Mouse (Mus musculus): ENCODE results near the gene Gnb1.
"Not testable (repeated sequence)": the region's sequence is repeated elsewhere in the genome, so short reads cannot be mapped to it uniquely, and the experiment has no call there.

Gene Gnb1

GRCm38 (mm10) chr4:155568170-155568569 is 77.0 kb downstream of the Gnb1 start:
- in situ Hi-C loops (cut with MboI; ENCODE audit: low pct_unique_long_range_greater_than_20kb in 1 of 2, low sequenced_read_pairs in 2 of 2, unreplicated experiment in 1 of 2), result no loop called here

- in situ Hi-C loops (cut with MboI; ENCODE audit: low pct_unique_long_range_greater_than_20kb in 1 of 2, low sequenced_read_pairs in 2 of 2, unreplicated experiment in 1 of 2), result no loop called here
These were observed 77.6 kb downstream of the Gnb1 start for GRCm38 (mm10) chr4:155568632-155569370.

GRCm38 (mm10) chr4:155569818-155570217 is 78.7 kb downstream of the Gnb1 start:
- in situ Hi-C loops (cut with MboI; ENCODE audit: low pct_unique_long_range_greater_than_20kb in 1 of 2, low sequenced_read_pairs in 2 of 2, unreplicated experiment in 1 of 2), result no loop called here

GRCm38 (mm10) chr4:155570315-155570714 is 79.2 kb downstream of the Gnb1 start:
- in situ Hi-C loops (cut with MboI; ENCODE audit: low pct_unique_long_range_greater_than_20kb in 1 of 2, low sequenced_read_pairs in 2 of 2, unreplicated experiment in 1 of 2), result not testable (repeated sequence)

- in situ Hi-C loops (cut with MboI; ENCODE audit: low pct_unique_long_range_greater_than_20kb in 1 of 2, low sequenced_read_pairs in 2 of 2, unreplicated experiment in 1 of 2), result no loop called here
These were observed 80.3 kb downstream of the Gnb1 start for GRCm38 (mm10) chr4:155571442-155571841.

GRCm38 (mm10) chr4:155573155-155573554 is 82.0 kb downstream of the Gnb1 start:
- in situ Hi-C loops (cut with MboI; ENCODE audit: low pct_unique_long_range_greater_than_20kb in 1 of 2, low sequenced_read_pairs in 2 of 2, unreplicated experiment in 1 of 2), result no loop called here

GRCm38 (mm10) chr4:155573876-155574275 is 82.7 kb downstream of the Gnb1 start:
- in situ Hi-C loops (cut with MboI; ENCODE audit: low pct_unique_long_range_greater_than_20kb in 1 of 2, low sequenced_read_pairs in 2 of 2, unreplicated experiment in 1 of 2), result no loop called here

GRCm38 (mm10) chr4:155574931-155575330 is 83.8 kb downstream of the Gnb1 start:
- in situ Hi-C loops (cut with MboI; ENCODE audit: low pct_unique_long_range_greater_than_20kb in 1 of 2, low sequenced_read_pairs in 2 of 2, unreplicated experiment in 1 of 2), result loop anchor here in 1 of 2 experiments (25.0 kb wide), 1 partner anchor 213 kb away; the partner anchor contains the start of gene Prkcz

- in situ Hi-C loops (cut with MboI; ENCODE audit: low pct_unique_long_range_greater_than_20kb in 1 of 2, low sequenced_read_pairs in 2 of 2, unreplicated experiment in 1 of 2), result loop anchor here in 1 of 2 experiments (25.0 kb wide), 1 partner anchor 213 kb away; the partner anchor contains the start of gene Prkcz
These were observed 84.4 kb downstream of the Gnb1 start for GRCm38 (mm10) chr4:155575521-155575920.

- in situ Hi-C loops (cut with MboI; ENCODE audit: low pct_unique_long_range_greater_than_20kb in 1 of 2, low sequenced_read_pairs in 2 of 2, unreplicated experiment in 1 of 2), result loop anchor here in 1 of 2 experiments (25.0 kb wide), 1 partner anchor 215 kb away; the partner anchor contains the start of gene Prkcz
These were observed 86.0 kb downstream of the Gnb1 start for GRCm38 (mm10) chr4:155577132-155577531.

GRCm38 (mm10) chr4:155577741-155578140 is 86.6 kb downstream of the Gnb1 start:
- in situ Hi-C loops (cut with MboI; ENCODE audit: low pct_unique_long_range_greater_than_20kb in 1 of 2, low sequenced_read_pairs in 2 of 2, unreplicated experiment in 1 of 2), result loop anchor here in 1 of 2 experiments (25.0 kb wide), 1 partner anchor 215 kb away; the partner anchor contains the start of gene Prkcz

- in situ Hi-C loops (cut with MboI; ENCODE audit: low pct_unique_long_range_greater_than_20kb in 1 of 2, low sequenced_read_pairs in 2 of 2, unreplicated experiment in 1 of 2), result loop anchor here in 1 of 2 experiments (25.0 kb wide), 1 partner anchor 216 kb away; the partner anchor contains the start of gene Prkcz
These were observed 87.4 kb downstream of the Gnb1 start for GRCm38 (mm10) chr4:155578336-155579125.

GRCm38 (mm10) chr4:155580420-155580819 is 89.3 kb downstream of the Gnb1 start:
- in situ Hi-C loops (cut with MboI; ENCODE audit: low pct_unique_long_range_greater_than_20kb in 1 of 2, low sequenced_read_pairs in 2 of 2, unreplicated experiment in 1 of 2), result loop anchor here in 1 of 2 experiments (25.0 kb wide), 1 partner anchor 218 kb away; the partner anchor contains the start of gene Prkcz

GRCm38 (mm10) chr4:155582279-155582905 is 91.2 kb downstream of the Gnb1 start:
- in situ Hi-C loops (cut with MboI; ENCODE audit: low pct_unique_long_range_greater_than_20kb in 1 of 2, low sequenced_read_pairs in 2 of 2, unreplicated experiment in 1 of 2), result loop anchor here in 1 of 2 experiments (25.0 kb wide), 1 partner anchor 220 kb away; the partner anchor contains the start of gene Prkcz

GRCm38 (mm10) chr4:155589356-155589755 is 98.2 kb downstream of the Gnb1 start:
- in situ Hi-C loops (cut with MboI; ENCODE audit: low pct_unique_long_range_greater_than_20kb in 1 of 2, low sequenced_read_pairs in 2 of 2, unreplicated experiment in 1 of 2), result loop anchor here in 1 of 2 experiments (25.0 kb wide), 1 partner anchor 227 kb away; the partner anchor contains the start of gene Prkcz

- in situ Hi-C loops (cut with MboI; ENCODE audit: low pct_unique_long_range_greater_than_20kb in 1 of 2, low sequenced_read_pairs in 2 of 2, unreplicated experiment in 1 of 2), result loop anchor here in 1 of 2 experiments (25.0 kb wide), 1 partner anchor 229 kb away; the partner anchor contains the start of gene Prkcz
These were observed 100.0 kb downstream of the Gnb1 start for GRCm38 (mm10) chr4:155591012-155591719.

GRCm38 (mm10) chr4:155593780-155594179 is 102.6 kb downstream of the Gnb1 start:
- in situ Hi-C loops (cut with MboI; ENCODE audit: low pct_unique_long_range_greater_than_20kb in 1 of 2, low sequenced_read_pairs in 2 of 2, unreplicated experiment in 1 of 2), result loop anchor here in 1 of 2 experiments (25.0 kb wide), 1 partner anchor 231 kb away; the partner anchor contains the start of gene Prkcz

- in situ Hi-C loops (cut with MboI; ENCODE audit: low pct_unique_long_range_greater_than_20kb in 1 of 2, low sequenced_read_pairs in 2 of 2, unreplicated experiment in 1 of 2), result loop anchor here in 1 of 2 experiments (25.0 kb wide), 1 partner anchor 233 kb away; the partner anchor contains the start of gene Prkcz
These were observed 104.6 kb downstream of the Gnb1 start for GRCm38 (mm10) chr4:155595777-155596176.
